Mouse (Mus musculus) stomach, postnatal 0 days (tissue): ENCODE results near the gene Nudt15. TPM values are rescaled to one million over a fixed set of nuclear protein-coding genes. Genes with fewer than 3 reads are reported as not detected.

Source experiments
- ATAC-seq: fragments of 200-750 bp; cut with Nextera tagmentation; 2 replicates; pipeline ENCODE4 v1.8.0; 2017; ENCODE audit not compliant: low FRiP score, low TSS enrichment
- DNase-seq: peaks from one replicate; pipeline ENCODE4 v3.0.0-alpha.2; 2016; ENCODE audit warnings: low spot score
- H3K27ac ChIP-seq: fragments of 300-500 bp; sonication (generic); replicated peaks from 2 replicates; pipeline ENCODE4 v1.5.1; 2014; ENCODE audit warnings: mild to moderate bottlenecking, control low read depth
- H3K27me3 ChIP-seq: fragments of 300-500 bp; sonication (generic); 2 replicates; pipeline ENCODE4 v1.6.1; 2014; ENCODE audit warnings: low read length; ENCODE audit not compliant: control insufficient read depth, insufficient read depth
- H3K36me3 ChIP-seq: fragments of 300-500 bp; sonication (generic); 2 replicates; pipeline ENCODE4 v1.6.1; 2014; ENCODE audit warnings: low read length, mixed read lengths; ENCODE audit not compliant: control insufficient read depth, insufficient read depth
- H3K4me1 ChIP-seq: fragments of 300-500 bp; sonication (generic); replicated peaks from 2 replicates; pipeline ENCODE4 v1.6.1; 2014; ENCODE audit warnings: antibody characterized with exemption; ENCODE audit not compliant: control insufficient read depth, insufficient read depth
- H3K4me2 ChIP-seq: fragments of 300-500 bp; sonication (generic); replicated peaks from 2 replicates; pipeline ENCODE4 v1.6.1; 2014; ENCODE audit warnings: low read depth, mild to moderate bottlenecking, control low read depth, moderate library complexity
- H3K4me3 ChIP-seq: fragments of 300-500 bp; sonication (generic); 2 replicates; pipeline ENCODE4 v1.5.1; 2014; ENCODE audit warnings: low read depth, low read length, control low read depth
- H3K9ac ChIP-seq: fragments of 300-500 bp; sonication (generic); 2 replicates; pipeline ENCODE4 v1.6.1; 2014; ENCODE audit warnings: mild to moderate bottlenecking, low read length, control low read depth, mixed read lengths
- H3K9me3 ChIP-seq: fragments of 300-500 bp; sonication (generic); 2 replicates; pipeline ENCODE4 v1.6.1; 2016; ENCODE audit warnings: low read length; ENCODE audit not compliant: control insufficient read depth
- CTCF ChIP-seq: IDR thresholded peaks from 2 replicates; pipeline ENCODE4 v1.5.1; 2016; ENCODE audit warnings: antibody characterized with exemption, low read depth, mild to moderate bottlenecking, moderate library complexity
- EP300 ChIP-seq: optimal IDR thresholded peaks from 2 replicates; pipeline ENCODE3; 2016; ENCODE audit warnings: antibody characterized with exemption
- whole genome bisulfite sequencing: fragments of 180-500 bp; shearing (Covaris S2); extraction: QIAGEN DNeasy Blood & Tissue Kit; methylation state at CpG from one replicate; pipeline ENCODE4 v1.1.7; 2014; 5-methylcytosine and 5-hydroxymethylcytosine counted together
- polyA plus RNA-seq: library from polyadenylated mRNA; unstranded; fragments of >200 nt; fragmentation: Nextera tagmentation; extraction: Ambion mirVana; gene quantifications from 2 replicates; pipeline ENCODE4 v1.2.1, GENCODE M21; 2015

Gene Nudt15
- polyA plus RNA-seq = 2.6 and 2.8 TPM in 2 replicates

GRCm38 (mm10) chr14:73548051-73548450 is at the start of gene Nudt15:
Gene Nudt15, minus strand, starts transcription at chr14:73548242.
- Histone ChIP-seq H3K9ac (no peak within 1 kb of the TSS), H3K4me3 (no peak within 1 kb of the TSS), H3K27ac (no peak within 1 kb of the TSS), H3K9me3 (no peaks in the 10 kb centered on the region), H3K4me2 (no peak within 1 kb of the TSS), H3K27me3 (no peaks in the 10 kb centered on the region), H3K36me3 (no peaks in the 10 kb centered on the region), H3K4me1 (no peaks in the 10 kb centered on the region)
- no peak for TF ChIP-seq CTCF
- no peak for TF ChIP-seq EP300
- 89% methylated on average over 3 of the region's 3 CpGs for WGBS
- DNase-seq (no peak), ATAC-seq (no peak)

GRCm38 (mm10) chr14:73592166-73592565 is 44.1 kb upstream of the Nudt15 start:
- H3K4me3 ChIP-seq = no peak overlapping the region
- no peak overlapping the region for H3K4me2 ChIP-seq
- WGBS = 64% methylated on average over 1 of the region's 1 CpGs
- no peaks in the 10 kb centered on the region for H3K9me3 ChIP-seq
- H3K27me3 ChIP-seq = no peaks in the 10 kb centered on the region
- H3K9ac ChIP-seq = no peak overlapping the region
- peaks cover 9% of the 10 kb centered on the region; the same call in 1 of the 2 replicates for H3K36me3 ChIP-seq
- ATAC-seq (no peak), DNase-seq (no peak)
- H3K27ac ChIP-seq = no peak overlapping the region
- H3K4me1 ChIP-seq = no peaks in the 10 kb centered on the region
- TF ChIP-seq CTCF (no peak), EP300 (no peak)

GRCm38 (mm10) chr14:73588080-73588479 is 40.0 kb upstream of the Nudt15 start:
- WGBS = 76% methylated on average over 1 of the region's 1 CpGs
- ATAC-seq (no peak), DNase-seq (no peak)
- Histone ChIP-seq H3K36me3 (peaks cover 4% of the 10 kb centered on the region; the same call in 1 of the 2 replicates), H3K9me3 (no peaks in the 10 kb centered on the region), H3K27ac (no peak overlapping the region), H3K9ac (no peak overlapping the region), H3K4me3 (no peak overlapping the region), H3K4me2 (no peak overlapping the region), H3K4me1 (no peaks in the 10 kb centered on the region), H3K27me3 (no peaks in the 10 kb centered on the region)
- TF ChIP-seq CTCF (peak; percentile 52), EP300 (no peak)

GRCm38 (mm10) chr14:73576336-73576735 is 28.3 kb upstream of the Nudt15 start:
- Histone ChIP-seq H3K27ac (no peak overlapping the region), H3K4me2 (no peak overlapping the region), H3K27me3 (no peaks in the 10 kb centered on the region), H3K36me3 (peaks cover 3% of the 10 kb centered on the region; the same call in 1 of the 2 replicates), H3K9ac (no peak overlapping the region), H3K4me1 (no peaks in the 10 kb centered on the region), H3K9me3 (no peaks in the 10 kb centered on the region), H3K4me3 (no peak overlapping the region)
- ATAC-seq (no peak), DNase-seq (no peak)
- TF ChIP-seq CTCF (no peak), EP300 (no peak)

GRCm38 (mm10) chr14:73574053-73574452 is 26.0 kb upstream of the Nudt15 start:
- Histone ChIP-seq H3K27ac (no peak overlapping the region), H3K9me3 (no peaks in the 10 kb centered on the region), H3K4me3 (no peak overlapping the region), H3K36me3 (no peaks in the 10 kb centered on the region), H3K4me1 (no peaks in the 10 kb centered on the region), H3K27me3 (no peaks in the 10 kb centered on the region), H3K9ac (no peak overlapping the region), H3K4me2 (no peak overlapping the region)
- no peak for TF ChIP-seq EP300
- TF ChIP-seq CTCF = no peak
- DNase-seq = no peak
- no peak for ATAC-seq
- 91% methylated on average over 5 of the region's 5 CpGs for WGBS

- H3K4me2 ChIP-seq = no peak overlapping the region
- H3K4me3 ChIP-seq = no peak overlapping the region
- H3K36me3 ChIP-seq = no peaks in the 10 kb centered on the region
- no peaks in the 10 kb centered on the region for H3K9me3 ChIP-seq
- no peaks in the 10 kb centered on the region for H3K4me1 ChIP-seq
- H3K27ac ChIP-seq = no peak overlapping the region
- no peaks in the 10 kb centered on the region for H3K27me3 ChIP-seq
- TF ChIP-seq CTCF (no peak), EP300 (no peak)
- DNase-seq = no peak
- ATAC-seq = no peak
- WGBS = 86% methylated on average over 4 of the region's 4 CpGs
- H3K9ac ChIP-seq = no peak overlapping the region
Observed at GRCm38 (mm10) chr14:73571143-73571542, 23.1 kb upstream of the Nudt15 start.
